Mouse (Mus musculus) megakaryocyte-erythroid progenitor cell, adult 5-6 weeks (primary cell): ENCODE data around the gene Srsf3. TPM values are rescaled to one million over a fixed set of nuclear protein-coding genes. Genes with fewer than 3 reads are reported as not detected.
"Not testable (repeated sequence)": the region's sequence is repeated elsewhere in the genome, so short reads cannot be mapped to it uniquely, and the experiment has no call there.

Source experiments
- ATAC-seq: replicated peaks from 2 replicates; pipeline ENCODE4 v1.8.0; 2016; ENCODE audit warnings: mild to moderate bottlenecking, inconsistent platforms; ENCODE audit not compliant: severe bottlenecking, poor library complexity, low FRiP score, low TSS enrichment
- total RNA-seq, 2 experiments: library from RNA; stranded (forward) in 1 of 2; stranded (reverse) in 1 of 2; fragments of 200-1000, 215-1000 nt in 1 of 2; fragments of >200 nt in 1 of 2; fragmentation: Nextera tagmentation in 1 of 2; gene quantifications; 2 replicates each; pipeline ENCODE4 v1.2.3; 2014 to 2017

Srsf3 gene
- total RNA-seq, 2 experiments from 2014 or later, result 513 to 747 TPM

GRCm38 (mm10) chr17:29015638-29016037 is 16.8 kb upstream of the Srsf3 start:
- peak; percentile 65 for ATAC-seq

- no peak for ATAC-seq
These were observed 15.7 kb upstream of the Srsf3 start for GRCm38 (mm10) chr17:29016705-29017104.

GRCm38 (mm10) chr17:29018292-29018984 is 14.0 kb upstream of the Srsf3 start:
- ATAC-seq, result no peak

- ATAC-seq, result no peak
These were observed 13.0 kb upstream of the Srsf3 start for GRCm38 (mm10) chr17:29019391-29019790.

- no peak for ATAC-seq
These were observed 12.0 kb upstream of the Srsf3 start for GRCm38 (mm10) chr17:29020444-29020843.

- ATAC-seq, result peak; percentile 83
These were observed 10.1 kb upstream of the Srsf3 start for GRCm38 (mm10) chr17:29022230-29022819.

- no peak for ATAC-seq
These were observed 9.1 kb upstream of the Srsf3 start for GRCm38 (mm10) chr17:29023346-29023745.

GRCm38 (mm10) chr17:29024047-29024892 is 8.2 kb upstream of the Srsf3 start:
- 0 out of 2 replicates have a peak, but pooled peaks have one; percentile 43 for ATAC-seq

- no peak for ATAC-seq
These were observed 7.4 kb upstream of the Srsf3 start for GRCm38 (mm10) chr17:29024896-29025565.

- ATAC-seq, result no peak
These were observed 5.6 kb upstream of the Srsf3 start for GRCm38 (mm10) chr17:29026652-29027356.

- no peak for ATAC-seq
These were observed 1.9 kb upstream of the Srsf3 start for GRCm38 (mm10) chr17:29030321-29031034.

- not testable (repeated sequence) for ATAC-seq
These were observed 1.2 kb upstream of the Srsf3 start for GRCm38 (mm10) chr17:29031085-29031711.

GRCm38 (mm10) chr17:29031771-29032273 is 606 bp upstream of the Srsf3 start:
- 0 out of 2 replicates have a peak, but pooled peaks have one; percentile 23 for ATAC-seq

GRCm38 (mm10) chr17:29033569-29034061 is 1.2 kb downstream of the Srsf3 start:
- no peak for ATAC-seq

GRCm38 (mm10) chr17:29034264-29034663 is 1.8 kb downstream of the Srsf3 start:
- no peak for ATAC-seq

- no peak for ATAC-seq
These were observed 3.1 kb downstream of the Srsf3 start for GRCm38 (mm10) chr17:29035506-29035905.

- ATAC-seq, result peak; percentile 54
These were observed 6.9 kb downstream of the Srsf3 start for GRCm38 (mm10) chr17:29039351-29039750.

GRCm38 (mm10) chr17:29041632-29042031 is 9.2 kb downstream of the Srsf3 start:
- ATAC-seq, result not testable (repeated sequence)
